Mouse (Mus musculus) activated CD4-positive, CD25-positive, alpha-beta regulatory T cell, adult 4 months (primary cell): Measurements from ENCODE around the gene Tlr13. TPM values are rescaled to one million over a fixed set of nuclear protein-coding genes. Genes with fewer than 3 reads are reported as not detected.
A peak's percentile ranks its signal among the peaks of the same experiment; 100 is the strongest.
"Not testable (repeated sequence)": the region's sequence is repeated elsewhere in the genome, so short reads cannot be mapped to it uniquely, and the experiment has no call there.

Experiments
- ATAC-seq: one replicate; pipeline ENCODE4 v1.8.0; 2017
- polyA plus RNA-seq, 2 experiments: library from polyadenylated mRNA; unstranded; fragments of 100-300 nt; shearing (Covaris generic); gene quantifications; one replicate each; pipeline ENCODE4 v1.2.1; 2017

Gene Tlr13
- polyA plus RNA-seq, 2 experiments from 2014 or later, result 0.18 TPM; not detected in 1

- ATAC-seq, result peak; percentile 95
Observed at GRCm38 (mm10) chrX:106186713-106187649, 44.0 kb downstream of the Tlr13 start, which contains the start of gene Pgk1. TSS of gene Pgk1 (plus strand) at chrX:106187100.

- peak; percentile 14 for ATAC-seq
Observed at GRCm38 (mm10) chrX:106187737-106188136, 44.7 kb downstream of the Tlr13 start.

GRCm38 (mm10) chrX:106189356-106189755 is 46.4 kb downstream of the Tlr13 start:
- ATAC-seq, result no peak

GRCm38 (mm10) chrX:106190091-106190490 is 47.1 kb downstream of the Tlr13 start:
- ATAC-seq, result no peak

GRCm38 (mm10) chrX:106194361-106194760 is 51.4 kb downstream of the Tlr13 start:
- ATAC-seq, result not testable (repeated sequence)

GRCm38 (mm10) chrX:106197308-106197707 is 54.3 kb downstream of the Tlr13 start:
- ATAC-seq, result no peak

- ATAC-seq, result no peak
Observed at GRCm38 (mm10) chrX:106198904-106199303, 55.9 kb downstream of the Tlr13 start.

- no peak for ATAC-seq
Observed at GRCm38 (mm10) chrX:106209100-106209499, 66.1 kb downstream of the Tlr13 start.

Other genes with a start within 250 kb of the Tlr13 start
- 100 to 1,000 TPM; 288 to 344 TPM for gene Atrx, start 213.8 kb upstream of the Tlr13 start, polyA plus RNA-seq
- gene Magt1, start 131.3 kb upstream of the Tlr13 start, polyA plus RNA-seq, result 10 to 100 TPM; 32.7 to 33.5 TPM
- 100 to 1,000 TPM; 203 to 422 TPM for gene Cox7b, start 127.5 kb upstream of the Tlr13 start, polyA plus RNA-seq
- 1 to 10 TPM; 6.2 to 8.2 TPM for gene Atp7a, start 115.9 kb upstream of the Tlr13 start, polyA plus RNA-seq
- 100 to 1,000 TPM; 156 to 220 TPM for gene Pgk1, start 43.9 kb downstream of the Tlr13 start, polyA plus RNA-seq
- gene Taf9b, start 78.0 kb downstream of the Tlr13 start, polyA plus RNA-seq, result 10 to 100 TPM; 54.7 to 60.5 TPM
- gene Fnd3c2, start 112.2 kb downstream of the Tlr13 start, polyA plus RNA-seq, result not detected